Mouse (Mus musculus) heart, postnatal 0 days (tissue): ENCODE data around the gene Rpl3. TPM values are rescaled to one million over a fixed set of nuclear protein-coding genes. Genes with fewer than 3 reads are reported as not detected.

Experiments used
- ATAC-seq: fragments of 200-750 bp; cut with Nextera tagmentation; 2 replicates; pipeline ENCODE4 v1.8.0; 2017; ENCODE audit warnings: low read depth, moderate number of reproducible peaks, moderate library complexity; ENCODE audit not compliant: insufficient read depth
- DNase-seq: peaks from one replicate; pipeline ENCODE4 v3.0.0-alpha.2; 2016; ENCODE audit warnings: low spot score
- H3K27ac ChIP-seq: fragments of 300-500 bp; sonication (generic); 2 replicates; pipeline ENCODE4 v1.5.1; 2014; ENCODE audit warnings: low read depth, mild to moderate bottlenecking
- H3K27me3 ChIP-seq: fragments of 300-500 bp; sonication (generic); 2 replicates; pipeline ENCODE4 v1.6.1; 2014; ENCODE audit warnings: low read length, mixed read lengths; ENCODE audit not compliant: control insufficient read depth, insufficient read depth
- H3K36me3 ChIP-seq: fragments of 300-500 bp; sonication (generic); replicated peaks from 2 replicates; pipeline ENCODE4 v1.6.1; 2014; ENCODE audit warnings: low read length, mixed read lengths; ENCODE audit not compliant: control insufficient read depth, insufficient read depth
- H3K4me1 ChIP-seq: fragments of 300-500 bp; sonication (generic); 2 replicates; pipeline ENCODE4 v1.6.1; 2014; ENCODE audit warnings: antibody characterized with exemption; ENCODE audit not compliant: control insufficient read depth, insufficient read depth
- H3K4me2 ChIP-seq: fragments of 300-500 bp; sonication (generic); 2 replicates; pipeline ENCODE4 v1.6.1; 2014; ENCODE audit warnings: low read depth, mild to moderate bottlenecking, low read length, moderate library complexity
- H3K4me3 ChIP-seq: fragments of 300-500 bp; sonication (generic); 2 replicates; pipeline ENCODE4 v1.5.1; 2014; ENCODE audit warnings: low read depth, low read length
- H3K9ac ChIP-seq: fragments of 300-500 bp; sonication (generic); replicated peaks from 2 replicates; pipeline ENCODE4 v1.6.1; 2014; ENCODE audit warnings: low read depth, low read length, mixed read lengths
- H3K9me3 ChIP-seq: fragments of 300-500 bp; sonication (generic); replicated peaks from 2 replicates; pipeline ENCODE4 v1.6.1; 2016; ENCODE audit warnings: low read length; ENCODE audit not compliant: control insufficient read depth
- CTCF ChIP-seq: IDR thresholded peaks from 2 replicates; pipeline ENCODE4 v1.5.1; 2016; ENCODE audit warnings: antibody characterized with exemption, control low read depth, low read depth
- EP300 ChIP-seq: IDR thresholded peaks from 2 replicates; pipeline ENCODE4 v1.6.1; 2016; ENCODE audit warnings: antibody characterized with exemption, low read depth
- WGBS: fragments of 180-500 bp; shearing (Covaris S2); extraction: QIAGEN DNeasy Blood & Tissue Kit; methylation state at CpG from one replicate; pipeline ENCODE4 v1.1.7; 2014; 5-methylcytosine and 5-hydroxymethylcytosine counted together
- polyA plus RNA-seq: library from polyadenylated mRNA; unstranded; fragments of >200 nt; fragmentation: Nextera tagmentation; extraction: Ambion mirVana; gene quantifications from 2 replicates; pipeline ENCODE4 v1.2.1, GENCODE M21; 2015
- total RNA-seq: library from RNA; depleted of rRNA; stranded (reverse); fragments of >200 nt; gene quantifications from 2 replicates; pipeline ENCODE4 v1.2.3, GENCODE M21; 2014; ENCODE audit warnings: low replicate concordance; rRNA removed

The Rpl3 gene
- 763 and 766 TPM in 2 replicates for total RNA-seq
- polyA plus RNA-seq = 480 and 487 TPM in 2 replicates

DNA sequence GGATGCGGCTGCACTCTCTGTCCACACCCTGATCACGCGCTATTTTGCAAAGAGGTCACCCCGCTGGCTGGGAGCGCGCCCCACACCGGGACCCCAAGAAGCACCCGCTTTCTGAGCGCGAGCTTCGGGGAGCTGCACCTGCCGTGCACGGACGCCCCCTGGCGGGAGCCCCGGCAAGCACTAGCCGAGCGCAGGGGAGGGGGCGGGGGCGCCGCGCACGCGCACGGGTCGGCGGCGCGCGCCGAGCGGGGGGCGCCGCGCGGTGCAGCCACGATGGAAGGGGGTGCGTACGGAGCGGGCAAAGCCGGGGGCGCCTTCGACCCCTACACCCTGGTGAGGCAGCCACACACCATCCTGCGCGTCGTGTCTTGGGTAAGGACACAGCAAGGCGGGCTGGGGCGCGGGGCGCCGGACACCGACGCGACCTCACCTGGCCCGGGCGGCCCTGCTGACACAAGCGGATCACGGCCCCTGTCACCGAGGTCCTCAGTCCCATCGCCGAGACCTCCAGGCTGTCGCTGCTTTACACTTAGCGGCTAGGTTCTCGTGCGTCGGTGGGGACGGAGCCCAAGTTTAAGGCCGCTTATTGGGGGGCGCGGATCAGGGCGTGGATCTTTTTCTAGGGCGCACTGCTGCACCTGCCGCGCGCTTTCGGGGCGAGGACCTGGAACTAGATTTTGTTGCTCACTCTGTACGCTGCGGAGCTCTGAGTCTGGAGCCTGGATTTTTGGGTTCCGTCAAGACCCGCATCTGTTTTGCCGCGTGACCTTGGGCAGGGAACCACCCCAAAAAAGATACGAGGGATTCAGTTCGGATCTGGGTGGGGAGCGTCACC is at the start of gene Rpl3, which contains the start of gene Syngr1:
TSS of gene Rpl3 (minus strand) at position 748 of the 835 bp plus-strand sequence.
TSS of gene Syngr1 (plus strand) at position 214 of the 835 bp plus-strand sequence.
- peak within 1 kb of the TSS; percentile 52 for H3K27ac ChIP-seq
- DNase-seq (no peak), ATAC-seq (peak; percentile 78)
- no peaks in the 10 kb centered on the region for H3K4me1 ChIP-seq
- H3K9ac ChIP-seq = peak within 1 kb of the TSS; percentile 67
- peak within 1 kb of the TSS; percentile 86 for H3K4me2 ChIP-seq
- peak within 1 kb of the TSS; percentile 72 for H3K4me3 ChIP-seq
- 1% methylated on average over 82 of the region's 86 CpGs for WGBS
- peak; percentile 68 for TF ChIP-seq CTCF
- TF ChIP-seq EP300 = no peak
- H3K36me3 ChIP-seq = no peaks in the 10 kb centered on the region
- H3K9me3 ChIP-seq = no peaks in the 10 kb centered on the region
- H3K27me3 ChIP-seq = peaks cover 19% of the 10 kb centered on the region

DNA sequence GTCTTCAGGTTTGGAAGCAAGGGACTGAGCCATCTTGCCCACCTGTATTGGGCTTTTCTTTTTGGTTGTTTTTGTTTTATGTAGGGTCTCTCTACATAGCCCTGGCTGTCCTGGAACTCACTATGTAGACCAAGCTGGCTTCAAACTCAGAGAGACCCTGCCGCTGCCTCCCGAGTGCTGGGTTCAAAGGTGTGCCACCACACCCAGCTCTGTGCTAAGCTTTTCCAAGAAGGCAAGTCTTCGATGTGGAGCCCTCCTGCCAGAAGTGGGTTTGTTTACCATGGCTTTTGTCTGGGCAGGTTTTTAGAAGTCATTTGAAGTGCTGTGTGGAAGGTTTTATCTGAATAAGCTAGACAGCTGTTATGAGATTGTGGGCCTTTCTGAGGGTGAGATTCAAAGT is 49.2 kb upstream of the Rpl3 start:
- no peaks in the 10 kb centered on the region for H3K9me3 ChIP-seq
- ATAC-seq (no peak), DNase-seq (no peak)
- no peak overlapping the region; the same call in 1 of the 2 replicates for H3K27ac ChIP-seq
- H3K4me3 ChIP-seq = no peak overlapping the region
- WGBS = 81% methylated on average over 3 of the region's 3 CpGs
- no peak overlapping the region for H3K4me2 ChIP-seq
- H3K36me3 ChIP-seq = peaks cover 39% of the 10 kb centered on the region
- H3K27me3 ChIP-seq = no peaks in the 10 kb centered on the region
- no peak overlapping the region for H3K9ac ChIP-seq
- H3K4me1 ChIP-seq = peaks cover 22% of the 10 kb centered on the region
- TF ChIP-seq EP300 = no peak
- no peak for TF ChIP-seq CTCF

DNA sequence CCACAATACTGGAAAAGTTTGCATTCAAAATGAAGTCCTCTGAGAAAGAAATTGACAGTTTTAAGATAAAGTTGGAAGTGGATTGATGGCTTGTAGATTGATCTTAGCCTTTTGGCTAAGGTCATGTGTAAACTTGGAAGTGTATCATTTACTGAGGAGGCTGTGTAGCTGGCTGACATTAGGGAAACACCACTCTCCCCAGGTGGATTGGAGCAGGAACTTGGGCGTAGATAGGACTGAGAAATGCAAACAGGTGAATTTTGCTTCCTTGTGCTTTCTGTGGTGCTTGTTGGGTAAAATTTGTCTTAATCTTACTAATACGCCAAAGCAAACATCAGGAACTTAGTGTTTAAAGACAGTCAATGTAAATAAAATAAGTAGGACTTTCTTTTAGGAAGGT is 48.6 kb upstream of the Rpl3 start:
- no peak overlapping the region for H3K4me2 ChIP-seq
- H3K4me3 ChIP-seq = no peak overlapping the region
- H3K27me3 ChIP-seq = no peaks in the 10 kb centered on the region
- TF ChIP-seq EP300 (no peak), CTCF (no peak)
- H3K36me3 ChIP-seq = peaks cover 39% of the 10 kb centered on the region
- H3K9ac ChIP-seq = no peak overlapping the region
- peaks cover 23% of the 10 kb centered on the region for H3K4me1 ChIP-seq
- no peak for DNase-seq
- WGBS = 97% methylated on average over 2 of the region's 2 CpGs
- no peaks in the 10 kb centered on the region for H3K9me3 ChIP-seq
- no peak overlapping the region for H3K27ac ChIP-seq
- ATAC-seq = no peak

DNA sequence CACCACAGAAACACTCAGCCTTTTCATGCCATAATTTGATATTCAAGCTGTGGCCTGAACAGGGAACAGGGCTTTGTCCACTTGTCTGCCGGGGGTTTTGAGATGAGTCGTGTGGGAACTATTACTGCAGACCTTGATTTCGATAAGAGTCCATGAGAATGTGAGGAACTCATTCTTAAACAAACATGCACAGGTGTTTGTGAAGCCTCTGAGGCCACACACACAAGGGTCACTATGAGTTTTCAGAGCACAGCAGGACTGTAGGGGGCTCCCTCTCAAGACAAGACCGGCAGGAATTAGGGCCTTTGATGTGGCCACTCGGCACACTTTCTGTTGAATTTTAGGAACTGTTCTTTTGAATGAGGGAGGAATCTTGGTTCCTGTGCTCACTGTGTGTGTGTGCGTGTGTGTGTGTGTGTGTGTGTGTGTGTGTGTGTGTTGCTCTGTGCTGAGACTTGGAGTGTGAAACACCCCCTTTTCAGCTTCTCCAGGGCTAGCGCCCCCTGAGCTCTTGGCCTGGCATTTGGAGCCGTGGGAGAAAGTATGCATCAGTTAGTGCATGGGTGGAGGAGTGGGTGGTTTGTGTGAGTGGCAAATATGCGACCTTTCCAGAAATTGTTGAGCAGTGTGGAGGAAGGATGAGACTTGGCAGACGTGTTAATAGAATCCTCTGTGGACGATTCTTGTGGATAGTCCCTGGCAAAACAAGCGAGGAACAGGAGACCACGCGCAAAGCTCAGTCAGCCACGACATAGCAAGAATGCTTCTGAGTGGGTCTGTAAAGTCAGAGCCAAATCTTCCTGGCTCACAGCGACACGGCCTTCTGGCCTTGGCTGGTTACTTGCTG is 46.5 kb upstream of the Rpl3 start:
- H3K4me3 ChIP-seq = no peak overlapping the region
- H3K27ac ChIP-seq = peak overlapping the region; percentile 76
- ATAC-seq (no peak), DNase-seq (no peak)
- peaks cover 37% of the 10 kb centered on the region for H3K4me1 ChIP-seq
- no peak overlapping the region for H3K4me2 ChIP-seq
- TF ChIP-seq CTCF (0 out of 2 replicates have a peak, but pooled peaks have one; percentile 1), EP300 (no peak)
- WGBS = 41% methylated on average over 17 of the region's 17 CpGs
- H3K27me3 ChIP-seq = no peaks in the 10 kb centered on the region
- no peaks in the 10 kb centered on the region for H3K9me3 ChIP-seq
- H3K36me3 ChIP-seq = peaks cover 24% of the 10 kb centered on the region
- H3K9ac ChIP-seq = no peak overlapping the region

DNA sequence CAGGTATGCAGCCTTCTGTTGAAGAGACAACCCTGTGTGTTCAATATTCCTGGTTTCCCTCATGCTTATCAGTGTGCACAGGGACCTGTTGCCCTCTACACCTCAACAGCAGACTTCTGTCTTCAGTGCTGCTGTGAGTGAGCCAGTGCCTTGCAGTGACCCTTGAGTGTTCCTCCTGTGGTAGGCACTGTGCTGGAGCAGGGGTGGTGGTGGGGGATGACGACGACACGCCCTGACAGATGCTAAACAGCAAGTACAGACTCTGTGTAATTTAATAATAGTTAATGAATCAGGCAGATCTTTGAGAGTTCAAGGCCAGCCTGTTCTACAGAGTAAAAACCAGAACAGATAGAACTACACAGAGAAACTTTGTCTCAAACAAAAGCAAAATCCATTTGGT is 45.0 kb upstream of the Rpl3 start:
- Histone ChIP-seq H3K36me3 (peaks cover 14% of the 10 kb centered on the region; the same call in 1 of the 2 replicates), H3K4me3 (no peak overlapping the region), H3K4me1 (peaks cover 37% of the 10 kb centered on the region), H3K27ac (peak overlapping the region; percentile 31; the same call in 1 of the 2 replicates), H3K9me3 (no peaks in the 10 kb centered on the region), H3K9ac (no peak overlapping the region), H3K27me3 (no peaks in the 10 kb centered on the region), H3K4me2 (no peak overlapping the region)
- no peak for ATAC-seq
- WGBS = 89% methylated on average over 3 of the region's 3 CpGs
- no peak for DNase-seq
- TF ChIP-seq EP300 (no peak), CTCF (no peak)
